Mouse (Mus musculus): ENCODE results near the gene Wdr66.

DNA sequence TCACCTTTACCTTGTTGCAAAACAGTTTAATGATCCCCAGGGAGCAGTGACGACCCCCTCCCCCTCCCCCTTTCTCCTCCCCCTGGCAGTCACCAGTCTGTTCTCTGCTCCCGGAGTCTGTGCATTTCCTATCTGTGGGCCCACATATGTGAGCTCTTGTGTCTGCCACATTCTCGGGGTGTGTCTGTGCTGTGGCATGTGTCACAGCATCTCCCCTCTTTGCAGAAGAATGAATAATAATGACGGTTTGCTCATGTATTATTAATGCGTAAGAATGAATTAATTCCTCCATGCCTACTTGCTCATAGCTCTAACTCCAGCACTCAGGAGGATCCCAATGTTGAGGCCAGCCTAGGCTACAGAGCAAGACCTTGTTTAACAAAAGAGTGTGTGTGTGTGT, 21.0 kb downstream of the Wdr66 start:
- TF ChIP-seq CTCF (IDR thresholded peaks at IDR 0.05; ENCODE audit: control insufficient read depth, insufficient read depth, low read length) (no peak), POLR2A (IDR thresholded peaks at IDR 0.05; ENCODE audit: borderline replicate concordance, control insufficient read depth, low read depth, low read length) (no peak)

Data from bone marrow, adult 2 months (tissue).